Mouse (Mus musculus): Measurements from ENCODE around the gene Serpinc1.
A peak's percentile ranks its signal among the peaks of the same experiment; 100 is the strongest.
"Not testable (repeated sequence)": the region's sequence is repeated elsewhere in the genome, so short reads cannot be mapped to it uniquely, and the experiment has no call there.

Gene Serpinc1

DNA sequence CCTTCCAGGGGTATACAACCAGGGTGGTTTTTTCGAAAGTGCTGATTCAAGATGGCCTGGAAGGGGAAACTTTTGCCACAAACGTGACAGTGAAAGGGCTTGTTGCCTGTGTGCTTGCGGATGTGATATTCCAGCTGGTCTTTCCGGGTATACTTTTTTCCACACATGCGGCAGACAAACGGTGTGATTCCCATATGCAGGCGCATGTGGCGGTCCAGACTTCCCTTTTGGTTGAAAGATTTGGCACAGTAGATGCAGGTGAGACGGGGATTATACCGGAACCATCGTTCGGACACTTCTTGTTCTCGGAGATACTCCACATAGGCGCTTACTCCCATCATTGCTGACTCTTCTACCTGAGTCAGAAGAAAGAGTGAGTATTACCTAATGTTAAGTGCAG lies 41.7 kb downstream of the Serpinc1 start:
- no peak for DNase-seq (ENCODE audit: extremely low read depth, insufficient read length, low spot score)

DNA sequence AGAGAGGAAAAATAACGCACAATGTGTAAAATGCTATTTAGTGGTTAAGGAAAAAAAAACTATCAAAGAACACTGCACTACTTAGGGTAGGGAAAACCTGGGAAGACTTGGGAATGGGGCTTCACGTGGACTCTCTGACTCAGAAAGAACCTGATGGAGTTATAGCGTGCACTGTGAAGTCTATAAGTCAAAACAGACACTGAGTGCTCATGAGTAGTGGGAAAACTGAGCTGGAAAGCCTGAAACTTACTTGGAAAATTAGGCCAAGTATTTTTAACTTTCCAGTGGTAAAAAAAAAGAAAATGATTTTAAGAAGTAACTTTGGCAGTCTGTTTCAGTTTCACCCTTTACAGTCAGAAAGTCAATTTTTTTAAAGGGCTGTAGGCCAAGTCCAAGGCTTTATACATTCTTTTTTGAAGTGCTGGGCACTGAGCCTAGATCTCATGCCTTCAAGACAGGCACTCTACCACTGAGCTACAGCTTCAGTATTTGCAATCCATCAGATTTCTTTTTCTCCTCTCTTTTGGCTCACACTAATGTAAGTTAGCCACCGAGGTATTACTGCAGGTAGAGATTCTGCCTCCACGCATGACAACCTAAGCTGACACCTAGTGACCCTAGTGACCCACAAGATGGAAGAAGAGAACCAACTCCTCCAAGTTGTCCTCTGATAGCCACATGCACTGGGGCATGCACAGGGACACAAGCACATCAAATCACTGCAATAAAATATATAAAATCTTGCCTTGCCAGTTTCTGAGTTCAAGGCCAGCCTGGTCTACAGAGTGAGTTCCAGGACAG lies 47.2 kb downstream of the Serpinc1 start:
- no peak for DNase-seq (ENCODE audit: extremely low read depth, insufficient read length, low spot score)

DNA sequence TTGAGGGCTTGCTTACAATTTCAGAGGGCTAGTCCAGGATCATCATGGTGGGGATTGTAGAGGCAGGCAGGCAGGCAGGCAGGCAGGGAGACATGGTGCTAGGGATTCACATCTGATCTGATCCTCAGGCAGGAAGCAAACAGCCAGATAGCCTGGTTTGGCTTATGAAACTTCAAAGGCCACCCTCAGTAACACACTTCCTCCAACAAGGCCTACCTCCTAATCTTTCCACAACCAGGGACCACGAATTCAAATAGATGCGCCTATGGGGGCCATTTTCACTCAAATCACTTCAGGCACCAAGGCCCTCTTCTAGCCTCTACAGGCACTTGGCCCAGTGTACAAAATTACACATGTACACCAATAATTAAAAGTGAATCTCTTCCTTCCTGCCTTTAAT lies 48.8 kb downstream of the Serpinc1 start:
- no peak for DNase-seq (ENCODE audit: extremely low read depth, insufficient read length, low spot score)

DNA sequence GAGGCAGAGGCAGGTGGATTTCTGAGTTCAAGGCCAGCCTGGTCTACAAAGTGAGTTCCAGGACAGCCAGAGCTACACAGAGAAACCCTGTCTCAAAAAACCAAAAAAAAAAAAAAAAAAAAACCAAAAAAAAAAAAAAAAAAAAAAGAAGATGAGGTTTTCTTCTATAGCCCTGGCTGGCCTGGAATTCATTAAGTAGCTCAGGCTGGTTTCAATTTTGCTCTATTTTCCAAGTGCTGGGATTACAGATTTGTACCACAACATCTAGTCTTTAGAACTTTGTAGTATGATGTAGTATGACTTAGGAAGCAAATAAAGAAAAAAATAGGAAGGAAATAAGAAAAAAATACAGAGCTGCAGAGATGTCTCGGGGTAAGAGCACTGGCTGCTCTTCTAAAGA lies 50.0 kb downstream of the Serpinc1 start:
- DNase-seq (ENCODE audit: extremely low read depth, insufficient read length, low spot score), result not testable (repeated sequence)

DNA sequence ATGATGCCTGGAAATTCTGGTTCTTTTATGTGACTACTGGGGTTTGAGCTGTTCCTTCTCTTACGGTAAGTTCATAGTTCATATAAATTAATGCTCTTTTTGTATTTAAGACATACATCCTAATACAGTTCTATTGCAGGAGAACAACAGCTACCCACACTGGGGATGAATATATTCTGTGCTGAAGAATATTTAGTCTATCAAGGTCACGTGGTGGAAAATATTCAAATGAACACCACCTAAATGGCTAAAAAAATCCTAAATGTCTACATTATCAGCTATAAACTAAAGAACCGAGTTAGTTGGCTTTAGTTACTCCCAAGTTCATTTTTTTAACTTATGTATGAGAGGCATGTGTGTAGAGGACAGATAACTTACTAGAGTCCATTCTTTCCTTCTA lies 51.7 kb downstream of the Serpinc1 start:
- no peak for DNase-seq (ENCODE audit: extremely low read depth, insufficient read length, low spot score)

DNA sequence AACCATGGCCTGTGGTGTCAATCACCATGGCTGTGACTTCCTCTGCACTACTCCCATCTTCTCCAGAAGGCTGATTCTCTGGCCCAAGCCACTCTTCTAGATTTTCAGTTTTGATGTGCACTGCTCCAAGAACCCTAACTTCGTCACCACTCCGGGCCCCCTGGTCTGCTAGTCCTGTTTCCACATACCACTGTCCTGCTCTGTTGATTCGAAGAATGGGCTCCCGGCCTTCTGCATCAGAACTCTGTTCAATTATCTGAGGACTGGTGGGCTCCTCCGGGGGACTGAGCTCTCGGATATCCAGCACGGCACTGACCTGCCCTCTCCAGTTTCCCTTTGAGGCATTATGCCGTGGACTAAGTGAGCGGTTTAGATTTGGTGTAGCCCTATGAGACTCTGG lies 53.5 kb downstream of the Serpinc1 start:
- no peak for DNase-seq (ENCODE audit: extremely low read depth, insufficient read length, low spot score)

DNA sequence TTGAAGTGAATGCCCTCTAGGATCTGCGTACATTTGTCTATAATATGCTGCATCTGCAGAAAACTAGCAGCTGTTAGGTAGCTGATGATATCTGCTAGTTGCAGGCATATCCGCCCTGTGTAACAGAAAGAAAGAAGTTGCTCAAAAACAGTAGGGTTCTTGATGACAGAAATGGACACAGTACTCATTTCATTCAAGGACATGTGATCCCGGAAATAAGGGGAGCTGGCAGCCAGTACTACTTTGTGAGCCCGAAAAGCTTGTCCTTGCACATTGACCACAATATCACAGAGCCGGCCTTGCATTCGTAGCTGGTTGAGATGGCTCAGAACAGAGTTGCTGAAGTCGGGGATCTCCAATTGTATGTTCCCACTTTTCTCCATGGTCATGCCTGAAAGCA lies 54.0 kb downstream of the Serpinc1 start:
- DNase-seq (ENCODE audit: extremely low read depth, insufficient read length, low spot score), result no peak

DNA sequence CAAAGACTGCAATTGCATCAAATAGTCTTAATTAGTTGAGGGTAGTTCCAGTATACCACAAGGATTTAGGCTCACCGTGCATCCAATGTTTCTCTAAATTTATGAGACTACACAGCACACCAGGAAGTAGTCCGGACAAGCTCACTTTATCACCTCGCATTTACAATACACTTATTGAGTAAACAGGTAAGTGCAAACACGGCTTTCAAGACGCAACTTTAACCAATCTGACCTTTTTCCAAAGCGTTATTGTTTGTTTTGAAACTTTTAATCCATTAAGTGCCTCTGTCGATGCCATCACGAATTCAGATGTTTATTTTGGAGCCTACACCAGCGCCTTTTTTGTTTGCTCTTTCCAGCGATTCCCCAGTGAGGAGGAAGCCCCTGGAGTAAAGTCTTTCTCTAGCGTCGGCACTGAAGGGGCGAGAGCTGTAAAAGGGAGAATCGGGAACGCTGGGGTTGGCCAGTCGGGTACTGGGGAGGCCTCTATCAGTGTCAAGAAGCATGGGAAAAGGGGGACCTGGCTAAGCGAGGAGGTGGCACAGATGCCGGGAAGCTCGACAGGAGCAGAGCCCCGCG lies 55.6 kb downstream of the Serpinc1 start:
- no peak for DNase-seq (ENCODE audit: extremely low read depth, insufficient read length, low spot score)

DNA sequence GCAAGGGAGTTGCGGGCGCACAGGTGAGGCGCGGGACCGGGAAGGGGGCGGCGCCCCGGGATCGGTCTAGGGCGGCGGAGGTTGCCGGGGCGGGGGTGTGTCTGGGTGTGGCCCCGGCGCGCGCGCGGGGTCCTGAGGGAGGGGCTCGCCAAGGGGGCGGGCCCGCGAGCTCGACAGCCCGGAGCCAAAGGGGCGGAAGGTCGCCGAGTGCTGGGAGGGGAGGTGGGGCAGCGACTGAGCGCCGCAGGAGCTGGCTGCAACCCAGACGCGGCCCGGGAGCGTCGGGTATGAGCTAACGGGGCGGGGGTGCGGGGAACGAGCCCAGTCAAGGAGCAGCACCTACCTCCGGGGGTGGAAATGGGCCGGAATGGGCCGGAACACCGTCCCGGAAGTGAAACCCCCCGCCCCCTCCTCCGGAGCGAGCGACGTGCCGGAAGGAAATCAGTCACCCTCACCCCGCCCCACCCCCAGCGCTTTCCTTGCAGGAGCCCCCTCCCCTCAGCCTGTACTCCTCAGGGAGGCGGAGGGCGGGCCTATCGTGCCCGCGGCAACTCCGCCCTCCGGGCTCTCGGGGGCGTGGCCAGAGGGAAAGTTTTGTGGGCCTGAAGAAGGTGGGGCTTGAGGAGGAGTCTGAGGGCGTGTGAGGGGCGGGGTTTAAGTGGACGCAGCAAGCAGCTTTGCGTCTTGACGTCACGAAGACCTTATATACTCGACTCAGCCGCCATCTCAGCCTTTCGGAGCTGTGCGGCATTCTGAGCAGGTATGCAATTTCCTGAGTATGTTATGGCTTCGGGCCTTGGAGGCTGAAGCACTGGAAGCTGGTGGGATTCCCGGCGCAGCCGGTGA lies 56.3 kb downstream of the Serpinc1 start, which contains the start of gene Zbtb37:
Gene Zbtb37, minus strand, starts transcription at position 415 of the 846 bp plus-strand sequence.
- DNase-seq (ENCODE audit: extremely low read depth, insufficient read length, low spot score), result peak; percentile 100

DNA sequence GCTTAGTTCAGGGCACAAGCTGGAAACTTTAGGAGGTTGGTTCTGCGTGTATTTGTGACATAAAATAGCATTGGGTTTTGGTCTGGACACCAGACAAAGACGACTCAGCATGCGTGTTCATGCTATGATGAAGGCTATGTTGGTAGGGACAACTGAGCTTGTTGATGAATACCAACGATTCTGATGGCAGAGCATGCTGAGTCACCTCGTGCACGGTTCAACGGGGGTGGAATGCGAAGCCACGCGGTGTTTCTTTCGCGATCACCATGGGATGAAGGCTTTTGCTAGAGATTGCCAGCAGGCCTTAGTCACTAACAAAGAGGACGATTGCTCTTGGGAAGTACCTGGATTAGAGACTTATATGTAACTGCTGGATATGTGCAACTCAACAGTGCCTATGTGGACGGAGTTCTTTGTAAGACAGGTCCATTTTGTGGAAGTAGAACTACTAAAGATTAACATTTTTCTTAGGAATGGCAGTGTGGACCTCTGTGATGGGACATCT lies 56.9 kb downstream of the Serpinc1 start:
- DNase-seq (ENCODE audit: extremely low read depth, insufficient read length, low spot score), result no peak

DNA sequence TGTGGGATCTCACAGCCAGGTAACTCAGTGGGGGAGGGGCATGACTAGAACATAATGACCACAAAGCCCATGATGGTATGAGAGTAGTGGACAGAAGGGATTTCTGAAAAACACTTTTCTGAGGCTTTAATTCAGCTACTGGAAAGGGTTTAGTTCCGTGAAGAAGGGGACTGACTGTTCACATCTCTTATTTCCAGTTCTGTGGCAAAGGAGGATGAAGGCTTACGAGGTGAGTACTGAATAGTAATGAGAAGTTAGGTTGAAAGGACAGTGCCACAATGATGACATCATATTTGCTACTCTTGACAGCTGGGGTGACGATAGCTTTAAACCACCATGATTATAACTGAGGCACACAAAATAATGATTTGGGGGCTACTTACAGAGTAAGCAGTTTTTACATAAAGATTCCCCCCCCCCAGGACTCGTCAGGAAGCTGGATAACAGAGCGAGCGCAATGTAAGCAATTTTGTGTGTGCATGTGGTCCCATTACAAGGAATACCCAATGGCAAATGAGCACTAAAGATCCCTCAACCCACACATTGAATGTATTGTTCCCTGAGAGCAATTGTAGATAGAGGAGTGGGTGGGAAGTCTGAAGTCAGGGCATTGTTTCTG lies 57.5 kb downstream of the Serpinc1 start:
- DNase-seq (ENCODE audit: extremely low read depth, insufficient read length, low spot score), result no peak

DNA sequence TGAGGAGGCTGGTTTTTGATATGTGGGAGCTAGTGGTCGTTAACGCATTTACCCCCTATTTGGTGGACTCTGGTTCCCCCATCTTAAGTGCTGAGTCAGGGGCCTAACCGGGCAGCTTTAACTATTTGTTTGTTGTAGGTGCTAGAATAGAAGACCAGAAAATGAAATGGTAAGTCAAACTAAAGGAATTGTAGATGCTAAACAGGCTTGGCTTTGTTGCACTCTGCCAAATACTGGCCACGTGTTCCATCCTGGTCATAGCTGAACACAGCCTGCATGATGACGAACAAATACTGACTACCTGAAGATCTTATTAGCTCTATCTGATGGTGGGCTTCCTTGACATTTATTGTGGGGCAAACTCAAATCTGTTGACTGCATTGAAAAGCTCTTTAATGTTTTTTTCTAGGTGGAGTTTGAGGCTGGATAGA lies 58.0 kb downstream of the Serpinc1 start:
- DNase-seq (ENCODE audit: extremely low read depth, insufficient read length, low spot score), result peak; percentile 27

DNA sequence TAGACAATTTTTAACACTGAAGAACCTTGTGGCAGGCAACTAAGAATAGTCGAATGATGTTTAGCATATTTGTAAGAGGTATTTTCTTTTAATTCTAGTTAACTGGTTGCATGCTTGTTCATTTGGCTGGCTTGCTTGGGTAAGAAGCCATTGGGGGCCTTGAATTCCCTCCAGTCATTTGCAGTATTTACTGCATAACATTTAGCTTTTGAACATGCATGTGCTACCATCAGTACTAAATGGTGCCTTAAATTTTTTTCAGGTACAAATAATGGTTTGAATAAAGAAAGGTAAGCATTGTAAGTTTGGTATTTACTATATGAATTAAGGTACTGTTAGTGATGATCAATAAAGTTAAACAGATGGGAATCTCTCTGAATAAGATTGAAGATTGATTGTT lies 58.6 kb downstream of the Serpinc1 start:
- DNase-seq (ENCODE audit: extremely low read depth, insufficient read length, low spot score), result peak; percentile 26

DNA sequence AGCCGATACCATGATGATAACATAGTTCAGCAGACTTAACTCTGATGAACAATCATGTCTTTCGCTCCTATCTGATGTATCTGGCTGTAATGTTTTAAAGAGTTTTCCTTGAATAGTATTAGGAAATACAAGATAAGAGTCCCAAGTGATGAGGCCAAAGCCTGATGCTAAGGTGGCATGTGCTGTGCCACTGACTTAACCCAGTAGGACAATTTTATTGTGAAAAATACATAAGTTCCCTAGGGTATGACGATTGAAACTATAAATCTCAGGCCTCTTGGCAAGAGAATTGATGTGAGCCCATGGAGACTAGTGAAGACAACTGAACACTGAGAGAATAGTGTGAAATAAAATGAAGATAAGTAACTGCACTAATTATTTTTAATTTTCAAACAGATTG lies 59.2 kb downstream of the Serpinc1 start:
- peak; percentile 27 for DNase-seq (ENCODE audit: extremely low read depth, insufficient read length, low spot score)

DNA sequence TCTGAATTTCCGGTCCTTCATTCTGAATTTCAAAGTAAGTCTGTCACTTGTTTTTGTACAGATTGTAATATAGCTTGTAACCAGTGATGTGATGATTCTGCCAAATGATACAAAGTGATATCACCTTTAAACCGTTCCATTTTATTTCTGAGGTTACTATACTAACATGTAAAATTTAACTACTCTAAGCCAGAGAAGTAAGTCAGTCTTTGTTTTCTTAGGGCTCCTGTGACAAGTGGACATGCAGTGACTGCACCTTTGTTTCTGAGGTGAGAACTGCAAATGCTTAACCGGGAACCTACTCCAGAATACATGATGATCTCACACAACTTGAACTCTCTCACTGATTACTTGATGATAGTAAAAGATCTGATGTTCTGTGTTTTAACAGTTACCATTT lies 59.6 kb downstream of the Serpinc1 start:
- no peak for DNase-seq (ENCODE audit: extremely low read depth, insufficient read length, low spot score)

DNA sequence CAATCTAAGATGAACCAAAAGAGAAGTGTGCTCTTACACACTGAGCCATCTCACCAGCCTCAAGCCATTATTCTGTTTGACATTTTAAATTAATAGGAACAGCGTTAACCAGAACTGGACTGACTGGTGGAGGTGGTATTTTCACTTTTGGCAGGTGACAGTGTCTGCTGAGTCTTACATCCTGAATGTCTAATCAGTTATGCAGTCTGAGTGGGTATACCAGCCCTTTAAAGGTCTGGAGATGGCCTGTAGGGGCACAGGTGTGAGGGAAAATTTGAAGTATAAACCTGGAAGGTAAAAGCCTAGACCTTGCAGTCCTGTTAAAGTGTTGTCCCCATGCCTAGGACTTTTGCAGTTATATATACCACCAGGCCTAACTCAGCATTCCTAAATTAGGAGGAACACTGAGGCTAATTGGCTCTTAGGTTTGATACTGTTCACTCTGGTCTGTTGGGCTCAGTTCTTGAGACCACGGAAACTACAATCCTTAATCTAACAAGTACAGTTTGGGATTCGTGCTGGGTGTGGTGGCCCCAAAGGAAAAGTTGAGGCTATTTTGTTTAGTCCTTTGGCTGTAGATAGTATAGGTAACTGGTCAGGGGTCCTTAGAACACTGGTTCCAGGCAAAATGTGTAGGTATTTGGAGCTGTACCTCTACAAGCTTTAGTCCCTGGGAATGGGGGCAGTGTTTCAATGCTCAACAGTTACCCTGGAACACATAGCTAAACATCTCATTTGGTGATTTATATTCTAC lies 60.8 kb downstream of the Serpinc1 start:
- peak; percentile 31 for DNase-seq (ENCODE audit: extremely low read depth, insufficient read length, low spot score)

DNA sequence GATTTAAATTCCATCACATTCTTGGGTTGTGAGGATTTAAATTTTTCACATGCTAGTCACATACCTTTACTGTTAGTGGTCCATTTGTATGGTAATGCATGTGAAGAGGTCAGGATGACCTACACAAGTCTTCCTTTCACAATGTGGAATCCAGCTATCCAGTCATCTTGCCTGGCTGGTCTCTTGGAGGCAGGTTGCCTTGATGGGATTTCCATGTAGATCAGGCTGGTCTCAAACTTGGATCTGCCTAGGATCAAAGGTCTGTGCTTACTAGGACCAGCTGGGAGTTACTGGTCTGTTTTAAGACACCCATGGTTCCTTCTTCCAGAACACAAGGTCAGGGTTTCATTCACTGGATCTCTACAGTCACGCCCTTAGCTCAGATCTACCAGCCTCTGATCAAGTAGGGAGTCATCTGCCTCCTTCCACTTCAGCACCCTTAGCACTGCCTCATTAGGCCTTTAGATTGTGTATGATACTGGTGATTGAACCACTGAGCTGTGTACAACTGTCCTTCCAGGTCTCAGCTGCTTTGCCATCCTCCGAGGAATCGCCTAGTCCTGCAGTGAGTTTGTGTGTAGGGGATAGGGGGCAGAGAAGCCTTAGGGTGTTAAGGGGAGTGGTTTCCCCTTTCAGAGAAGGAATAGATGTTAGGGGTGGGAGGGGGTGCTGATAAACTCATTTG lies 61.5 kb downstream of the Serpinc1 start:
- peak; percentile 71 for DNase-seq (ENCODE audit: extremely low read depth, insufficient read length, low spot score)

DNA sequence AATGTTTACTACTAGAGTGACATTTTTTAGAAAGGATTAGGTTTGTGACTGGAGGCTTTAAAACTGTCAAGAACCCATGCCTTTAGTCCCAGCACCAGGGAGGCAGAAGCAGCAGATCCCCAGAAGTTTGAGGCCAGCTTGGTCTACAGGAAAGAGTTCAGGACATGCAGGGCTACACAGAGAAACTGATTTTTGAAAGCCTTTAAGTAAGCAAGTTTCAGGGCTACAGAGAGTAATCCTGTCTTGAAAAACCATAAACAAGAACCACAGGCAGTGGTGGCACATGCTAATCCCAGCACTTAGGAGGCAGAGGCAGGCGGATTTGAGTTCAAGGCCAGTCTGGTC lies 62.0 kb downstream of the Serpinc1 start:
- DNase-seq (ENCODE audit: extremely low read depth, insufficient read length, low spot score), result peak; percentile 67

DNA sequence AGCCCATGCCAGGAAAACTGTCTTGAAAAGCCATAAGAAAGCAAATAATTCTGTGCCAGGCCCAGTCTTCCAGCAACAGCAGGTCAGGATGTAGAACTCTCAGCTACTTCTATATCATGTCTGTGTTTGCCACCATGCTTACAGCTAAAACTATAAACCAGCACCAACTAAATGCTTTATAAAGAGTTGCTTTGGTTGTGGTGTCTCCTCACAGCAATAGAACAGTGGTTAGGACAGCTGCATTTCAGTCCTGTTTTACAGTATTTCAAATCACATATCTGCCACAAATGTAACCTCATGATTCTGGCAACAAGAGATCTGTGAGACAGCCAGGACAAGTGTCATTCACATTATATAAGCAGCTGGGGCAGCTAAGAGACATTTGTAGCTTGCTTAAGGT lies 62.5 kb downstream of the Serpinc1 start:
- peak; percentile 45 for DNase-seq (ENCODE audit: extremely low read depth, insufficient read length, low spot score)
